Mouse (Mus musculus) limb, embryonic 12.5 days (tissue): ENCODE measurements around the gene Klf5. TPM values are rescaled to one million over a fixed set of nuclear protein-coding genes. Genes with fewer than 3 reads are reported as not detected.
A peak's percentile ranks its signal among the peaks of the same experiment; 100 is the strongest.

Experiments
- ATAC-seq: fragments of 200-750 bp; cut with Nextera tagmentation; 2 replicates; pipeline ENCODE4 v1.8.0; 2017; ENCODE audit warnings: low read depth, moderate TSS enrichment; ENCODE audit not compliant: insufficient number of reproducible peaks, insufficient read depth, low FRiP score, low TSS enrichment
- H3K27ac ChIP-seq: fragments of 300-500 bp; sonication (generic); 2 replicates; pipeline ENCODE4 v1.5.1; 2016; ENCODE audit warnings: mild to moderate bottlenecking, moderate library complexity
- H3K27me3 ChIP-seq: fragments of 300-500 bp; sonication (generic); 2 replicates; pipeline ENCODE4 v1.6.1; 2016; ENCODE audit warnings: mild to moderate bottlenecking, moderate library complexity
- H3K36me3 ChIP-seq: fragments of 300-500 bp; sonication (generic); 2 replicates; pipeline ENCODE4 v1.6.1; 2016; ENCODE audit warnings: mild to moderate bottlenecking, moderate library complexity
- H3K4me1 ChIP-seq: fragments of 300-500 bp; sonication (generic); replicated peaks from 2 replicates; pipeline ENCODE4 v1.6.1; 2016
- H3K4me2 ChIP-seq: fragments of 300-500 bp; sonication (generic); 2 replicates; pipeline ENCODE4 v1.6.1; 2016; ENCODE audit warnings: mild to moderate bottlenecking, moderate library complexity
- H3K4me3 ChIP-seq: fragments of 300-500 bp; sonication (generic); replicated peaks from 2 replicates; pipeline ENCODE4 v1.5.1; 2016; ENCODE audit warnings: mild to moderate bottlenecking
- H3K9ac ChIP-seq: fragments of 300-500 bp; sonication (generic); replicated peaks from 2 replicates; pipeline ENCODE4 v1.6.1; 2016; ENCODE audit warnings: mild to moderate bottlenecking, moderate library complexity
- H3K9me3 ChIP-seq: fragments of 300-500 bp; sonication (generic); 2 replicates; pipeline ENCODE4 v1.6.1; 2016; ENCODE audit warnings: mild to moderate bottlenecking, moderate library complexity
- WGBS: fragments of 180-500 bp; shearing (Covaris S2); methylation state at CpG from one replicate; pipeline ENCODE4 v1.1.7; 2016; 5-methylcytosine and 5-hydroxymethylcytosine counted together
- polyA plus RNA-seq: library from polyadenylated mRNA; unstranded; fragments of >200 nt; fragmentation: Nextera tagmentation; extraction: Ambion mirVana; gene quantifications from 2 replicates; pipeline ENCODE4 v1.2.1, GENCODE M21; 2016

The Klf5 gene
- polyA plus RNA-seq, 1 experiment from 2014 or later: 6.9 TPM

DNA sequence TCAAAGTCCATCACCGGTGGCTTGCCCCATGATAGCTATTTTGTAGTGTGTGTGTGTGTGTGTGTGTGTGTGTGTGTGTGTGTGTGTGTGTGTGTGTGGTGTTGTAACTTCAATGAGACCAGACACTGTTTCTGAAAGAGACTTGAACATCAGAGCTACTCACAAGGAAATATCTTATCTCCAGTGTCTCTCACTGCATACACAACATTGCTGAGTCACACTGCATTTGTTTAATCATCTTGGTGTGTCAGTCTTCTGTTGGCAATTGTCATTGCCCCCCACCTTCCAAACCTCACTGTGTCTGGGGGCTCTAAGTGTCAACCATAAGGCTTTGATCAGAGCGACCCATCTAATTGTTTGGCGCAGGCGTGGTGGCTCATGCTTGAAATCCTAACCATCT lies 13.0 kb upstream of the Klf5 start:
- H3K36me3 ChIP-seq: no peaks in the 10 kb centered on the region
- H3K4me3 ChIP-seq: no peak overlapping the region
- no peaks in the 10 kb centered on the region for H3K4me1 ChIP-seq
- H3K27ac ChIP-seq: no peak overlapping the region
- no peaks in the 10 kb centered on the region for H3K9me3 ChIP-seq
- H3K9ac ChIP-seq: no peak overlapping the region
- no peak overlapping the region for H3K4me2 ChIP-seq
- no peaks in the 10 kb centered on the region for H3K27me3 ChIP-seq
- no peak for ATAC-seq
- 86% methylated on average over 4 of the region's 4 CpGs for WGBS

DNA sequence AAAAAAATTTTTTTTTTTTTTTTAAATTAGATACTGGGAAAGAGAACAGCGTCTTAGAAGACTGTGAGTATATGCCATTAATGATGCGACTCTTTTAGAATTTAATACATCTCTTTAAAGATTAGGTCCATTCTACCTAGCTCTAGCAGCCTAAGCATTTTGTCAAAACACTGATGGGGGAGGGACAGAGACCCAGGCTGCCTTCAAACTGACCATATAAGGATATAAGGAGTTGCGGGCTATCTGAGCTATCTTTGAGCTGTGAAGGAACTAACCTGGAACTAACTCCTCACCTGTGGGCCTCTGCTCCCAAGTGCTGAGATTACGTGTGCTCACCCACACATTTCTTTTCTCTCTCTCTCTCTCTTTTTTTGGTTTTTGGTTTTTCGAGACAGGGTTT lies 6.3 kb upstream of the Klf5 start:
- WGBS: 90% methylated on average over 5 of the region's 5 CpGs
- ATAC-seq: no peak
- H3K9ac ChIP-seq: no peak overlapping the region

DNA sequence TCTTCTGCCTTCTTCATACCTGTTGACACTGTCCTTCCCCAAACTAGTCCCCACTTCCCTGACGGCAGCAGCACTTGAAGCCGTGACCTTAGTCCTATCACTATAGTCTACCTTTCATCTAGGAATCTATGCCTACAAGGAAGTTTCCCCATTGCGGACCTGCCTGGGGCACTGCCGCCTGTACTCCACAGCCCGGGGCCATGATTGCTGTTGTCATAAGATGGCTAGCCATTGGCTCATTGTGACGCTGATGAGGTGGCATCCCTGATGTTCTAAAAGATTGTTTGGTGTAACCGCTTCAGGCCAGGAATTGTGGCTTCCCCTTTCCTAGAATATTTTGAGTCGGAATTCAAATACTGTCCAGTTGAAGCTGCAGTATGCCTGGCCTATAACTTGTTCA lies 4.1 kb upstream of the Klf5 start:
- WGBS: 88% methylated on average over 8 of the region's 8 CpGs
- no peak overlapping the region for H3K4me3 ChIP-seq
- no peak overlapping the region for H3K9ac ChIP-seq
- no peaks in the 10 kb centered on the region for H3K9me3 ChIP-seq
- H3K4me1 ChIP-seq: 0 out of 2 replicates have a peak, but pooled peaks cover 2% of the 10 kb centered on the region
- H3K4me2 ChIP-seq: no peak overlapping the region
- H3K36me3 ChIP-seq: no peaks in the 10 kb centered on the region
- H3K27ac ChIP-seq: no peak overlapping the region
- peaks cover 4% of the 10 kb centered on the region for H3K27me3 ChIP-seq
- ATAC-seq: no peak

More for the DNA sequence above, 6.3 kb upstream of the Klf5 start:
- Histone ChIP-seq H3K27me3 (no peaks in the 10 kb centered on the region), H3K4me3 (no peak overlapping the region), H3K9me3 (no peaks in the 10 kb centered on the region), H3K27ac (no peak overlapping the region), H3K36me3 (no peaks in the 10 kb centered on the region), H3K4me1 (no peaks in the 10 kb centered on the region), H3K4me2 (no peak overlapping the region)

DNA sequence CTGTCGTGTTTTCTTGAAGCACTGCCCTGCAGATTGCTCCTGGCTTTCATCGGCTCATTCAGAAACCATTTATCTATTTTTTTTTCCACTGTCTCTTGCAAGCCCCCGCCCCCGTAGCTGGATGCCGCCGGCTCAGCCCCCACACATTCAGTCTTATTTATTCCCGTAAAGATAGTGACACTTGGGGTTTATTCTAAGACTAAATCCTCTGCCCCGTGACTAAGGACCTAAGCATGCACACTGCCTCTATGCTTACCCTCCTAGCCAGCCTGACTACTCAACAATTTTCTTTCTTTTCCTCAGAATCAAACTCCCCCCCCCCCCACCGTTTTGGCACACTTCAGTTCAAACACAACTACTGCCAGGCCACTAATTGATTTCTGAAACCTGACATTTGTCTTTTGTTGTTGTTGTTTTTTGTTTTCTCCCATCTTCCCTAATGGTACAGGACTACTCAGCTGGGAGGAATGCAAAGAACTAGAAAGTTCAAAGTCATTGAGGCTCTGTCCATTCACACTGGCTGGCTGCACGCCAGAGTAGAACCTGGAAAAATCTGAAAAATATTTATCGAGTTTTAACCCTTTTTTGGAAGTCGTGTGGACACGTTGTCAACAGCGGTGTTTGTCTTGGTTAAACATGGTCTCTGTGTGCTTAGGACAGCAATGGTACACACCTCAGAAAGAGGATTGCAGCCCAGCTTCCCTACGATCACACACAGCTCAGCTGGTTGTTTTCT lies 2.7 kb upstream of the Klf5 start:
- Histone ChIP-seq H3K36me3 (no peaks in the 10 kb centered on the region), H3K27me3 (peaks cover 10% of the 10 kb centered on the region), H3K9ac (no peak overlapping the region), H3K4me1 (0 out of 2 replicates have a peak, but pooled peaks cover 3% of the 10 kb centered on the region), H3K9me3 (no peaks in the 10 kb centered on the region), H3K4me3 (no peak overlapping the region), H3K27ac (no peak overlapping the region), H3K4me2 (no peak overlapping the region)
- WGBS: 64% methylated on average over 15 of the region's 15 CpGs
- ATAC-seq: no peak

DNA sequence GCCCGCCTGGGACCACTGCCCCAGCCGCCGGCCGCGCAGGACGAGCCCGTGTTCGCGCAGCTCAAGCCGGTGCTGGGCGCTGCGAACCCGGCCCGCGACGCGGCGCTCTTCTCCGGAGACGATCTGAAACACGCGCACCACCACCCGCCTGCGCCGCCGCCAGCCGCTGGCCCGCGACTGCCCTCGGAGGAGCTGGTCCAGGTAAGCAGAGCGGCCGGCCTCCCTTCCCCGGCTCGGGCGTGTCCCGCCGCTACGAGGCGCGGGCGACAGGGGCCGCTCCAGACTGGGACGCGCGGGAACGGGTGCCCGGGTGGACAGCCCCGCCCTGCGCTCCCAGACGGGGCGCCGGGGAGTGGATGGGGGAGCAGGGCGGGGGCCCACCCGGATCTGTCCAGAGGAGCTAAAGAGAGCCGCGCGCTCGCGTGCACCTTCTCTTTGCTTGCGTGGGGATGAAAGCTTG lies 561 bp downstream of the Klf5 start:
- under 1% methylated on average over 59 of the region's 60 CpGs for WGBS
- H3K4me2 ChIP-seq: peak overlapping the region; percentile 98
- peak overlapping the region; percentile 53; the same call in 1 of the 2 replicates for H3K27ac ChIP-seq
- H3K36me3 ChIP-seq: no peaks in the 10 kb centered on the region
- H3K27me3 ChIP-seq: peaks cover 21% of the 10 kb centered on the region
- peak; percentile 45 for ATAC-seq
- peak overlapping the region; percentile 66 for H3K9ac ChIP-seq
- H3K4me3 ChIP-seq: peak overlapping the region; percentile 70
- no peaks in the 10 kb centered on the region for H3K9me3 ChIP-seq
- 0 out of 2 replicates have a peak, but pooled peaks cover 3% of the 10 kb centered on the region for H3K4me1 ChIP-seq

DNA sequence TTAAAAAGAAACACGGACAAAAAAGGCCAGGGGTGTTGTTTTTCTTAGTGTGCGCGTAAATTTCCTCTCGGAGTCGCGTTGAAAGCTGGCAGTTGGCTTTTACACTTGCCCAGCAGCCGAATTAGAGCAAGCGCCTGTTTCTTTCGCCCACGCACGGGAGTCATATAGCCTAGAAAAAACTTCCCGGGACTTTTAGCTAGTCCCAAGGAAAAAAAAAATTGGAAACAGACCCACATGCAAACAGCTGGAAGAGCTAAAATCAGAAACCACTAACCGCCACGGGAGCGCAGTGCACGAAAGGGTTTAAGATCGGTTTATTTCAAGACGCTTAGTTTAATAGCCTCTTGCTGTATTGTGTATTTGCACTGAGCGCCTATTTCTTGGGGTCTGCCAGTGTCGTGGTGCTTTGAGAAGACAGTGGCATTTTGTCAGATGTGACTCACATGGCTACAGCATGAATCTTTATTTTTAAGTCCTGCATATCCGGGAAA lies 1.3 kb downstream of the Klf5 start:
- H3K9me3 ChIP-seq: no peaks in the 10 kb centered on the region
- no peaks in the 10 kb centered on the region for H3K36me3 ChIP-seq
- H3K27ac ChIP-seq: 0 out of 2 replicates have a peak overlapping the region, but pooled peaks have one; percentile 53
- H3K4me3 ChIP-seq: peak overlapping the region; percentile 70
- 3% methylated on average over 21 of the region's 21 CpGs for WGBS
- 0 out of 2 replicates have a peak, but pooled peaks cover 3% of the 10 kb centered on the region for H3K4me1 ChIP-seq
- no peak for ATAC-seq
- H3K27me3 ChIP-seq: peaks cover 21% of the 10 kb centered on the region
- H3K9ac ChIP-seq: peak overlapping the region; percentile 66
- peak overlapping the region; percentile 98 for H3K4me2 ChIP-seq

DNA sequence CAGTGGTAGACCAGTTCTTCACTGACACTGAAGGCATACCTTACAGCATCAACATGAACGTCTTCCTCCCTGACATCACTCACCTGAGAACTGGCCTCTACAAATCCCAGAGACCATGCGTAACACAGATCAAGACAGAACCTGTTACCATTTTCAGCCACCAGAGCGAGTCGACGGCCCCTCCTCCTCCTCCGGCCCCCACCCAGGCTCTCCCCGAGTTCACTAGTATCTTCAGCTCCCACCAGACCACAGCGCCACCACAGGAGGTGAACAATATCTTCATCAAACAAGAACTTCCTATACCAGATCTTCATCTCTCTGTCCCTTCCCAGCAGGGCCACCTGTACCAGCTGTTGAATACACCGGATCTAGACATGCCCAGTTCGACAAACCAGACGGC lies 3.0 kb downstream of the Klf5 start:
- Histone ChIP-seq H3K4me2 (no peak overlapping the region), H3K27me3 (peaks cover 21% of the 10 kb centered on the region), H3K9me3 (no peaks in the 10 kb centered on the region), H3K9ac (no peak overlapping the region), H3K36me3 (no peaks in the 10 kb centered on the region), H3K4me3 (no peak overlapping the region), H3K27ac (no peak overlapping the region), H3K4me1 (peaks cover 3% of the 10 kb centered on the region; the same call in 1 of the 2 replicates)
- 64% methylated on average over 11 of the region's 11 CpGs for WGBS
- ATAC-seq: no peak

DNA sequence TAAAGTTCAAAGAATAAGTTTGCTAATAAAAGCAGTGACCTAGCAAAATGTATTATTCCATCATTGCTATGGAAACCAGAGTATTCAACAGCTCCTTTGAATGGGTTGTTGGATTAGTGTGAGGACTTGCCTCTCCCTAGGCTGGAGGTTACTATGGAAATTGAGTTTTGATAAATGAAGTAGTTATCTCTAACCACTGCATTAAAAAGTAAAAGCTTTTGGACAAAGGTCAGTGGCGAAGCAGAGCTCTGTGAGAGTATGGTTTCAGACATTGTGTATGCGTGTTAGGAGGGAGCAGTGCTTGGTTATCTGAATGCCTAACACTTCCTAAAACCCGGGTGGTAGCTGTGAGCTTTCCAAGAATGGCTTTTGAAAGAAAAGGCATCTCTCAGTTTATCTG lies 5.9 kb downstream of the Klf5 start:
- peaks cover 2% of the 10 kb centered on the region; the same call in 1 of the 2 replicates for H3K4me1 ChIP-seq
- H3K9ac ChIP-seq: no peak overlapping the region
- peaks cover 17% of the 10 kb centered on the region for H3K27me3 ChIP-seq
- no peak for ATAC-seq
- no peaks in the 10 kb centered on the region for H3K9me3 ChIP-seq
- H3K4me2 ChIP-seq: no peak overlapping the region
- H3K27ac ChIP-seq: no peak overlapping the region
- 91% methylated on average over 3 of the region's 3 CpGs for WGBS
- no peak overlapping the region for H3K4me3 ChIP-seq
- H3K36me3 ChIP-seq: 0 out of 2 replicates have a peak, but pooled peaks cover 3% of the 10 kb centered on the region

DNA sequence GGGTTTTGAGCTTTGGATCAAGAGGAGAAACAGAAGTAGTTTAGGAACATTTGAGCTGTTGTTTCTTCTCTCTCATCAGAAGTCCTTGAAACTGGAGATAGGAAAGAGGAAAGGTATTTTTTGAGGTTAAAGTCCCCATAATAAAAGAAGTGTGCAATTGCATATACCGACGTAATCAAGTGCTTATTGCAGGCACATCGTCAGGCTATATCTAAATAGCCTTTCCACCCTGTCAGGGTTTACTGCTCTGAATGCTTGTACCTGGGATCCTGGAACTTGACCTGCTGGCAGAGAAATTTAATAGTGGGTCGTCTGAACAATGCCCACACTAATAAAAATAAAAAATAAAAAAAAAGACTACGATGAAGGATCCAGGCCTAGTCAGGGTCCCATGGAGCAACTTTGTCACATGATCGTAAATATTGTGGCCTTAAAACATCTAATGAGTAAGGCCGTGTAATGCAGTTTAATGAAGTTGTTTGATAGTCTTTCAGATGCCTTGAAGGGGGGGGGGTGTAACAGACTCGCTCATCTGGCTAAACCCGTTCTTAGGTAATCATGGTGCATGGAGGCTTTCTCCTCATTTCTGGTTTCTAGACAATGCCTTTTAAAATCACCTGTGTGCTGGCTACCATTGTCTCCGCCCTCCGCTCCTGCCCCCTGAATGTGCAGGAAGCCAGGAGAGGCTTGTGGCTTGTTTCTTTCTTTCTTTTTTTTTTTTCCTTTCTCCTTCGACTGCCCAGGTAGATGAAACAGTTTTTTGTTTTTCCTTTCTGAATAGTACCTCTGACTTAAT lies 6.7 kb downstream of the Klf5 start:
- no peak overlapping the region for H3K4me3 ChIP-seq
- ATAC-seq: no peak
- H3K27ac ChIP-seq: no peak overlapping the region
- no peak overlapping the region for H3K9ac ChIP-seq
- H3K9me3 ChIP-seq: no peaks in the 10 kb centered on the region
- H3K36me3 ChIP-seq: 0 out of 2 replicates have a peak, but pooled peaks cover 3% of the 10 kb centered on the region
- 55% methylated on average over 12 of the region's 12 CpGs for WGBS
- H3K27me3 ChIP-seq: peaks cover 14% of the 10 kb centered on the region
- no peak overlapping the region for H3K4me2 ChIP-seq
- no peaks in the 10 kb centered on the region; the same call in 1 of the 2 replicates for H3K4me1 ChIP-seq

DNA sequence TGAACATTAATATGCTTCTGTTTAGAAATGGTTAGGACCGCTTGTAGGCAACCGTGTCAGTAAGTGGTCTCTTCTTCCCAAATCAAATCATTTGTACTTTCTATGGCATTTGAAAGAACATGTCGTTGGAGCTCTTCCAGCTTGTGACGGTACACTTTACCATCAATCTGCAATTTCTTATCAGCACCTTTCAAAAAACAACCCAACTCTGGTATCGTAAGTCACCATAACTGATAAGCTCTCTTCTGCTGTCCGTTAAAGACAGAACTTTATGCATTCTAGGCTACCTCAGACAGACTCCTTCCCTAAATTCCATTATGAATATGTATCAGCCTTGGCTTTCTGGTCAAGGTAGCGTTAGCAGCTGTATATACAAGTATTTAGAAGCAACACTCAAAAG lies 7.9 kb downstream of the Klf5 start:
- Histone ChIP-seq H3K4me1 (no peaks in the 10 kb centered on the region; the same call in 1 of the 2 replicates), H3K4me3 (no peak overlapping the region), H3K27ac (no peak overlapping the region), H3K9me3 (no peaks in the 10 kb centered on the region), H3K36me3 (0 out of 2 replicates have a peak, but pooled peaks cover 3% of the 10 kb centered on the region), H3K9ac (no peak overlapping the region), H3K4me2 (no peak overlapping the region), H3K27me3 (peaks cover 6% of the 10 kb centered on the region)
- WGBS: 87% methylated on average over 7 of the region's 7 CpGs
- ATAC-seq: no peak

DNA sequence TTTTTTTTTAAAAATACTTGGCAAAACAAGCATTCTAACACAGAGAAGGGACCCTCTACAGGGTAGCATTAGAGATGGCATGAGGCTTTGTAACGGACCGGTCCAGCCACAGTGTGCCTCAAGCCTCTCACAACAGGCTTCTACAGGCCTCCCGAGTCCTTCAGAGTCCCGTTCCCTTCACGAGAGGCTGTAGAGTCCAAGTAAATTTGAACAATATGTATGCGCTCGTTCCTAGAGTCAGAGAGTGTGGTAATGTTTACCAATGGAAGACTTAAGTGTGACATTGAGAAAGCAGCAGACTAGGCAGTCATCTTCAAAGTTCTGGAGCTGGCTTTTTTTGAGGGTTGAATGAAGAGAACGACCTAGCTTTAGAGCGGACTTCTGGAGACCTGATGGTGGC lies 11.1 kb downstream of the Klf5 start:
- no peaks in the 10 kb centered on the region; the same call in 1 of the 2 replicates for H3K4me1 ChIP-seq
- peaks cover 12% of the 10 kb centered on the region; the same call in 1 of the 2 replicates for H3K36me3 ChIP-seq
- no peak for ATAC-seq
- no peak overlapping the region for H3K4me2 ChIP-seq
- H3K27ac ChIP-seq: peak overlapping the region; percentile 69; the same call in 1 of the 2 replicates
- no peak overlapping the region for H3K4me3 ChIP-seq
- no peaks in the 10 kb centered on the region for H3K27me3 ChIP-seq
- peaks cover 4% of the 10 kb centered on the region; the same call in 1 of the 2 replicates for H3K9me3 ChIP-seq
- H3K9ac ChIP-seq: no peak overlapping the region
- 80% methylated on average over 9 of the region's 9 CpGs for WGBS
